Mouse (Mus musculus): ENCODE data around the gene C1qtnf4.

C1qtnf4 gene

DNA sequence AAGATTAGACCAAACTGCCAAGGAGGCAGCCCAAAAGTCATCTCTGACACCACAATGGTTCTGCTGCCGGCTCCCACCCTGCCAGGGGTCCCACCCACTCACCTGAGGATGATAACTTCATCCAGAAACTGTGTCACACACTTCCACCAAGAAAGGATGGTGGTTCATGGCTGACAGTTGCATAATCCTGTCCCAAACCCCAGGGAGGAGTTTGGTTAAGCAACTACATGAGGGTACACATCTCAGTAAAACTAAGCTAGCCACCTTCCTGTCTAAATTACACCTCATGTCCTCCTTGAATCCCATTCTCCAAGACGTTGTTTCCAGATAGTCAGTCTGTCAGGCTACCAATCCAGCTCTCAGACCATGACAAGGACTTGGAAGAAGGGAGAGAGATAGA lies 46.6 kb downstream of the C1qtnf4 start:
- DNase-seq (ENCODE audit: low spot score), result no peak

DNA sequence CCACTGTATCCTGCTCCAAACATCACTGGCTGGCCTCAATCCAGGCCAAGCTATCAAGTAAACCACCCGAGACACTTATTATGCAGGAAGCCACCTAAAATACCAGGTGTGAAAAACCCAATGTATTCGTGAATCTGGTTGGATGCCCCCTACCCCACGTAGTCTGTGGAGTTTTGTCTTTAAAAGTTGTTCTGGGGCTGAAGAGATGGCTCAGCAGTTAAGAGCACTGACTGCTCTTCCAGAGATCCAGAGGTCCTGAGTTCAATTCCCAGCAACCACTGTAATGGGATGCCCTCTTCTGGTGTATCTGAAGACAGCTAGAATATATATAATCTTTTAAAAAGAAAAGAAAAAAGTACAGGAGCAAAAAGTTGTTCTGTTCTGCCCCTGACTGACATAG lies 52.7 kb downstream of the C1qtnf4 start:
- DNase-seq (ENCODE audit: low spot score), result no peak

DNA sequence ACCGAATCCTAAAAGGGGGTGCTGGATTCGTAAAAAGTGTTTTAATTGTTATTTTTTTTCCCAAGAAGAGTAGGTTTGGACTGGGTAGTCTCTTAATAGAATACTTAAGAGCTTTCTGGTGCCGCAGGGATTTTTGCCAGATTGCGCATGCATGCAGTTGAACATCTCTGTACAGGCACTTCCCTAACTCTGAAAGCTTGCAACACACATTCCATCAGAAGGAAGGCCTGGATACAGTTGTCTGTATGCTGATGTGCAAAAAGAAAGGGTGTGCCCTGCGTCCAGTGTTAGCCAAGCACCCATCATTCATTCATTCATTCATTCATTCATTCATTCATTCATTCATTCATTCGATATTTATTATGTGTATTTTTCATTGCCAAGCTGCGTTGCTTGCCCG lies 54.1 kb downstream of the C1qtnf4 start:
- DNase-seq (ENCODE audit: low spot score), result peak; percentile 22

Data from testis, postnatal 14 days (tissue).